Mouse (Mus musculus) midbrain, embryonic 12.5 days (tissue): ENCODE data around the gene Srgap3. TPM values are rescaled to one million over a fixed set of nuclear protein-coding genes. Genes with fewer than 3 reads are reported as not detected.
A peak's percentile ranks its signal among the peaks of the same experiment; 100 is the strongest.

ENCODE experiments used
- ATAC-seq: fragments of 200-750 bp; cut with Nextera tagmentation; 2 replicates; pipeline ENCODE4 v1.8.0; 2017; ENCODE audit warnings: low read depth, moderate TSS enrichment, moderate library complexity; ENCODE audit not compliant: low FRiP score
- H3K27ac ChIP-seq: fragments of 300-500 bp; sonication (generic); replicated peaks from 2 replicates; pipeline ENCODE4 v1.5.1; 2016; ENCODE audit warnings: mild to moderate bottlenecking
- H3K27me3 ChIP-seq: fragments of 300-500 bp; sonication (generic); 2 replicates; pipeline ENCODE4 v1.6.1; 2016; ENCODE audit warnings: mild to moderate bottlenecking
- H3K36me3 ChIP-seq: fragments of 300-500 bp; sonication (generic); 2 replicates; pipeline ENCODE4 v1.6.1; 2016
- H3K4me1 ChIP-seq: fragments of 300-500 bp; sonication (generic); 2 replicates; pipeline ENCODE4 v1.6.1; 2016
- H3K4me2 ChIP-seq: fragments of 300-500 bp; sonication (generic); replicated peaks from 2 replicates; pipeline ENCODE4 v1.6.1; 2016; ENCODE audit warnings: mild to moderate bottlenecking, moderate library complexity
- H3K4me3 ChIP-seq: fragments of 300-500 bp; sonication (generic); 2 replicates; pipeline ENCODE4 v1.5.1; 2016; ENCODE audit warnings: mild to moderate bottlenecking
- H3K9ac ChIP-seq: fragments of 300-500 bp; sonication (generic); replicated peaks from 2 replicates; pipeline ENCODE4 v1.6.1; 2016; ENCODE audit warnings: mild to moderate bottlenecking, moderate library complexity
- H3K9me3 ChIP-seq: fragments of 300-500 bp; sonication (generic); 2 replicates; pipeline ENCODE4 v1.6.1; 2016; ENCODE audit warnings: mild to moderate bottlenecking
- WGBS: fragments of 180-500 bp; shearing (Covaris S2); methylation state at CpG from one replicate; pipeline ENCODE4 v1.1.7; 2016; 5-methylcytosine and 5-hydroxymethylcytosine counted together
- polyA plus RNA-seq: library from polyadenylated mRNA; unstranded; fragments of >200 nt; fragmentation: Nextera tagmentation; extraction: Ambion mirVana; gene quantifications from 2 replicates; pipeline ENCODE4 v1.2.1, GENCODE M21; 2016

Gene Srgap3
- polyA plus RNA-seq, 1 experiment from 2014 or later, result 60.5 TPM

GRCm38 (mm10) chr6:112972127-112972526 is 25.1 kb upstream of the Srgap3 start:
- no peaks in the 10 kb centered on the region for H3K9me3 ChIP-seq
- no peaks in the 10 kb centered on the region for H3K36me3 ChIP-seq
- no peak overlapping the region for H3K4me3 ChIP-seq
- peak overlapping the region; percentile 94 for H3K27ac ChIP-seq
- 24% methylated on average over 10 of the region's 10 CpGs for WGBS
- peak overlapping the region; percentile 48 for H3K4me2 ChIP-seq
- H3K27me3 ChIP-seq, result no peaks in the 10 kb centered on the region
- peaks cover 60% of the 10 kb centered on the region for H3K4me1 ChIP-seq
- H3K9ac ChIP-seq, result no peak overlapping the region; the same call in 1 of the 2 replicates
- ATAC-seq, result no peak

- no peak overlapping the region for H3K9ac ChIP-seq
- H3K4me1 ChIP-seq, result peaks cover 52% of the 10 kb centered on the region
- H3K36me3 ChIP-seq, result no peaks in the 10 kb centered on the region
- no peak for ATAC-seq
- peak overlapping the region; percentile 94 for H3K27ac ChIP-seq
- H3K27me3 ChIP-seq, result no peaks in the 10 kb centered on the region
- no peak overlapping the region for H3K4me3 ChIP-seq
- WGBS, result 18% methylated on average over 6 of the region's 6 CpGs
- H3K4me2 ChIP-seq, result peak overlapping the region; percentile 48; the same call in 1 of the 2 replicates
- no peaks in the 10 kb centered on the region for H3K9me3 ChIP-seq
These were observed 24.2 kb upstream of the Srgap3 start for GRCm38 (mm10) chr6:112971116-112971768.

GRCm38 (mm10) chr6:112967359-112967758 is 20.3 kb upstream of the Srgap3 start:
- Histone ChIP-seq H3K27ac (no peak overlapping the region), H3K4me1 (peaks cover 27% of the 10 kb centered on the region), H3K9me3 (no peaks in the 10 kb centered on the region), H3K4me3 (no peak overlapping the region), H3K36me3 (no peaks in the 10 kb centered on the region), H3K27me3 (no peaks in the 10 kb centered on the region), H3K4me2 (no peak overlapping the region), H3K9ac (no peak overlapping the region)
- ATAC-seq, result no peak
- WGBS, result 94% methylated on average over 6 of the region's 6 CpGs

- H3K4me2 ChIP-seq, result no peak overlapping the region
- no peak overlapping the region for H3K27ac ChIP-seq
- ATAC-seq, result no peak
- H3K9ac ChIP-seq, result no peak overlapping the region
- 48% methylated on average over 6 of the region's 6 CpGs for WGBS
- no peak overlapping the region for H3K4me3 ChIP-seq
- H3K4me1 ChIP-seq, result peaks cover 17% of the 10 kb centered on the region
- H3K36me3 ChIP-seq, result no peaks in the 10 kb centered on the region
- no peaks in the 10 kb centered on the region for H3K9me3 ChIP-seq
- no peaks in the 10 kb centered on the region for H3K27me3 ChIP-seq
These were observed 11.3 kb upstream of the Srgap3 start for GRCm38 (mm10) chr6:112958360-112958759.

- 46% methylated on average over 11 of the region's 11 CpGs for WGBS
- H3K4me1 ChIP-seq, result peaks cover 17% of the 10 kb centered on the region
- H3K27ac ChIP-seq, result peak overlapping the region; percentile 22; the same call in 1 of the 2 replicates
- no peak overlapping the region for H3K4me3 ChIP-seq
- no peaks in the 10 kb centered on the region for H3K9me3 ChIP-seq
- no peaks in the 10 kb centered on the region for H3K27me3 ChIP-seq
- H3K36me3 ChIP-seq, result no peaks in the 10 kb centered on the region
- H3K9ac ChIP-seq, result no peak overlapping the region
- no peak overlapping the region for H3K4me2 ChIP-seq
- peak; percentile 59; the same call in 1 of the 2 replicates for ATAC-seq
These were observed 10.7 kb upstream of the Srgap3 start for GRCm38 (mm10) chr6:112957583-112958280.

- ATAC-seq, result no peak
- no peaks in the 10 kb centered on the region for H3K27me3 ChIP-seq
- 81% methylated on average over 2 of the region's 2 CpGs for WGBS
- H3K9me3 ChIP-seq, result no peaks in the 10 kb centered on the region
- no peak overlapping the region for H3K4me2 ChIP-seq
- H3K36me3 ChIP-seq, result no peaks in the 10 kb centered on the region
- H3K27ac ChIP-seq, result no peak overlapping the region
- H3K4me1 ChIP-seq, result peaks cover 21% of the 10 kb centered on the region
- no peak overlapping the region for H3K4me3 ChIP-seq
- no peak overlapping the region for H3K9ac ChIP-seq
These were observed 8.7 kb upstream of the Srgap3 start for GRCm38 (mm10) chr6:112955773-112956172.

GRCm38 (mm10) chr6:112953905-112954304 is 6.8 kb upstream of the Srgap3 start:
- H3K4me2 ChIP-seq, result no peak overlapping the region
- 91% methylated on average over 7 of the region's 7 CpGs for WGBS
- no peak overlapping the region for H3K27ac ChIP-seq
- no peaks in the 10 kb centered on the region for H3K27me3 ChIP-seq
- no peaks in the 10 kb centered on the region for H3K9me3 ChIP-seq
- no peak overlapping the region for H3K4me3 ChIP-seq
- no peaks in the 10 kb centered on the region for H3K36me3 ChIP-seq
- peaks cover 34% of the 10 kb centered on the region for H3K4me1 ChIP-seq
- no peak overlapping the region for H3K9ac ChIP-seq
- no peak for ATAC-seq

GRCm38 (mm10) chr6:112951254-112951653 is 4.2 kb upstream of the Srgap3 start:
- no peaks in the 10 kb centered on the region for H3K9me3 ChIP-seq
- no peak overlapping the region for H3K4me3 ChIP-seq
- H3K4me1 ChIP-seq, result peaks cover 36% of the 10 kb centered on the region
- ATAC-seq, result no peak
- H3K27me3 ChIP-seq, result no peaks in the 10 kb centered on the region
- no peak overlapping the region for H3K4me2 ChIP-seq
- H3K36me3 ChIP-seq, result no peaks in the 10 kb centered on the region
- H3K27ac ChIP-seq, result no peak overlapping the region
- H3K9ac ChIP-seq, result no peak overlapping the region
- WGBS, result 81% methylated on average over 2 of the region's 2 CpGs

GRCm38 (mm10) chr6:112950205-112951110 is 3.4 kb upstream of the Srgap3 start:
- ATAC-seq, result no peak
- 39% methylated on average over 8 of the region's 8 CpGs for WGBS
- H3K4me1 ChIP-seq, result peaks cover 36% of the 10 kb centered on the region
- no peak overlapping the region for H3K9ac ChIP-seq
- H3K9me3 ChIP-seq, result no peaks in the 10 kb centered on the region
- no peaks in the 10 kb centered on the region for H3K36me3 ChIP-seq
- H3K27me3 ChIP-seq, result no peaks in the 10 kb centered on the region
- H3K27ac ChIP-seq, result no peak overlapping the region
- H3K4me3 ChIP-seq, result no peak overlapping the region
- H3K4me2 ChIP-seq, result no peak overlapping the region

- Histone ChIP-seq H3K4me2 (peak overlapping the region; percentile 15; the same call in 1 of the 2 replicates), H3K4me1 (peaks cover 38% of the 10 kb centered on the region), H3K36me3 (no peaks in the 10 kb centered on the region), H3K4me3 (no peak overlapping the region), H3K27me3 (no peaks in the 10 kb centered on the region), H3K9ac (no peak overlapping the region; the same call in 1 of the 2 replicates), H3K27ac (0 out of 2 replicates have a peak overlapping the region, but pooled peaks have one; percentile 8), H3K9me3 (no peaks in the 10 kb centered on the region)
- no peak for ATAC-seq
- 31% methylated on average over 2 of the region's 2 CpGs for WGBS
These were observed 2.2 kb upstream of the Srgap3 start for GRCm38 (mm10) chr6:112949220-112949619.

DNA sequence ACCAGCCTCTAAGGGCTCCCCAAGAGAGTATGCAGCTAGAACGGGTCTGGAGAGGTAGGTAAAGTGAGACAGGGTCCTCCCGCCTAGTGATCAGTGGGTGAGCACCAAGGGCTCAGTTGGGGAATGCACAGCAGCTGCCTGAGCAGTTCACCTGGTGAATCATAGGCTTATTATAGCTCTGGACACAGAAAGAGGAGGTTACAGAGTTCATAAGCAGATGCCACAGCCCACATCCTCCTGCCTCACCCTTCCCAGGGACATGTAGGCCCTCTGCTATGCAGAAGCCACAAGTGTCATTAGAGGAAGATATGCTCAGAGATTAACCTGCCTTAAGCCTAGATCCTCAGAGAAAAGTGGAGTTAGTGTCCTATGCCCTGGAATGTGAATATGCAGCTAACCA is 1.4 kb upstream of the Srgap3 start:
- Histone ChIP-seq H3K36me3 (no peaks in the 10 kb centered on the region; the same call in 1 of the 2 replicates), H3K4me3 (no peak overlapping the region), H3K4me1 (peaks cover 46% of the 10 kb centered on the region), H3K9me3 (no peaks in the 10 kb centered on the region), H3K27me3 (no peaks in the 10 kb centered on the region), H3K27ac (0 out of 2 replicates have a peak overlapping the region, but pooled peaks have one; percentile 94), H3K4me2 (no peak overlapping the region), H3K9ac (no peak overlapping the region)
- WGBS, result 86% methylated on average over 2 of the region's 2 CpGs
- no peak for ATAC-seq
